Mouse (Mus musculus) embryonic facial prominence, embryonic 11.5 days (tissue): ENCODE measurements around the gene Kank1. TPM values are rescaled to one million over a fixed set of nuclear protein-coding genes. Genes with fewer than 3 reads are reported as not detected.
A peak's percentile ranks its signal among the peaks of the same experiment; 100 is the strongest.

Experiments used
- ATAC-seq: fragments of 200-750 bp; cut with Nextera tagmentation; replicated peaks from 2 replicates; pipeline ENCODE4 v1.8.0; 2017; ENCODE audit warnings: low read depth; ENCODE audit not compliant: insufficient number of reproducible peaks, low FRiP score, low TSS enrichment
- DNase-seq: peaks from one replicate; pipeline ENCODE4 v3.0.0-alpha.2; 2015; ENCODE audit warnings: low spot score
- H3K27ac ChIP-seq: fragments of 300-500 bp; sonication (generic); replicated peaks from 2 replicates; pipeline ENCODE4 v1.5.1; 2014; ENCODE audit warnings: mild to moderate bottlenecking, low read depth, low read length, control low read depth
- H3K27me3 ChIP-seq: fragments of 300-500 bp; sonication (generic); 2 replicates; pipeline ENCODE4 v1.6.1; 2014; ENCODE audit warnings: mild to moderate bottlenecking, low read length, moderate library complexity, mixed read lengths; ENCODE audit not compliant: control insufficient read depth, insufficient read depth
- H3K36me3 ChIP-seq: fragments of 300-500 bp; sonication (generic); replicated peaks from 2 replicates; pipeline ENCODE4 v1.6.1; 2014; ENCODE audit warnings: low read depth, mild to moderate bottlenecking, low read length, moderate library complexity, mixed read lengths; ENCODE audit not compliant: control insufficient read depth, insufficient read depth
- H3K4me1 ChIP-seq: fragments of 300-500 bp; sonication (generic); 2 replicates; pipeline ENCODE4 v1.6.1; 2014; ENCODE audit warnings: low read length, mixed read lengths; ENCODE audit not compliant: control insufficient read depth, insufficient read depth
- H3K4me2 ChIP-seq: fragments of 300-500 bp; sonication (generic); 2 replicates; pipeline ENCODE4 v1.6.1; 2014; ENCODE audit warnings: low read depth, mild to moderate bottlenecking, control low read depth, low read length, moderate library complexity
- H3K4me3 ChIP-seq: fragments of 300-500 bp; sonication (generic); 2 replicates; pipeline ENCODE4 v1.5.1; 2014; ENCODE audit warnings: low read depth, low read length, control low read depth
- H3K9ac ChIP-seq: fragments of 300-500 bp; sonication (generic); replicated peaks from 2 replicates; pipeline ENCODE4 v1.6.1; 2014; ENCODE audit warnings: mild to moderate bottlenecking, control low read depth, low read length
- H3K9me3 ChIP-seq: fragments of 300-500 bp; sonication (generic); replicated peaks from 2 replicates; pipeline ENCODE4 v1.6.1; 2016; ENCODE audit warnings: mild to moderate bottlenecking, low read length, inconsistent platforms, mixed read lengths; ENCODE audit not compliant: control insufficient read depth
- WGBS: fragments of 180-500 bp; shearing (Covaris S2); extraction: QIAGEN DNeasy Blood & Tissue Kit; methylation state at CpG from one replicate; pipeline ENCODE4 v1.1.7; 2014; 5-methylcytosine and 5-hydroxymethylcytosine counted together
- polyA plus RNA-seq: library from polyadenylated mRNA; unstranded; fragments of >200 nt; fragmentation: Nextera tagmentation; extraction: Ambion mirVana; gene quantifications from 2 replicates; pipeline ENCODE4 v1.2.1, GENCODE M21; 2014

Kank1 gene
- polyA plus RNA-seq, 1 experiment from 2014 or later = 17.6 TPM

- ATAC-seq (no peak), DNase-seq (no peak)
- no peak overlapping the region for H3K4me2 ChIP-seq
- H3K9ac ChIP-seq = no peak overlapping the region
- H3K4me1 ChIP-seq = no peaks in the 10 kb centered on the region
- H3K9me3 ChIP-seq = no peaks in the 10 kb centered on the region
- WGBS = 80% methylated on average over 16 of the region's 16 CpGs
- H3K27me3 ChIP-seq = no peaks in the 10 kb centered on the region
- H3K27ac ChIP-seq = no peak overlapping the region
- no peaks in the 10 kb centered on the region for H3K36me3 ChIP-seq
- no peak overlapping the region for H3K4me3 ChIP-seq
Observed at GRCm38 (mm10) chr19:25343657-25344322, 107.0 kb downstream of the Kank1 start.

- no peaks in the 10 kb centered on the region for H3K36me3 ChIP-seq
- no peak overlapping the region for H3K4me2 ChIP-seq
- no peaks in the 10 kb centered on the region for H3K9me3 ChIP-seq
- H3K27ac ChIP-seq = no peak overlapping the region
- H3K4me3 ChIP-seq = no peak overlapping the region
- no peaks in the 10 kb centered on the region for H3K27me3 ChIP-seq
- H3K4me1 ChIP-seq = no peaks in the 10 kb centered on the region
- WGBS = 80% methylated on average over 6 of the region's 6 CpGs
- no peak for ATAC-seq
- DNase-seq = no peak
- H3K9ac ChIP-seq = no peak overlapping the region
Observed at GRCm38 (mm10) chr19:25344371-25344770, 107.6 kb downstream of the Kank1 start.

- H3K9ac ChIP-seq = no peak overlapping the region
- no peak for DNase-seq
- H3K9me3 ChIP-seq = no peaks in the 10 kb centered on the region
- H3K36me3 ChIP-seq = no peaks in the 10 kb centered on the region
- H3K4me2 ChIP-seq = no peak overlapping the region
- H3K27ac ChIP-seq = no peak overlapping the region
- no peaks in the 10 kb centered on the region for H3K27me3 ChIP-seq
- 85% methylated on average over 5 of the region's 5 CpGs for WGBS
- no peaks in the 10 kb centered on the region for H3K4me1 ChIP-seq
- ATAC-seq = no peak
- H3K4me3 ChIP-seq = no peak overlapping the region
Observed at GRCm38 (mm10) chr19:25345972-25346371, 109.2 kb downstream of the Kank1 start.

- ATAC-seq (no peak), DNase-seq (no peak)
- Histone ChIP-seq H3K9ac (no peak overlapping the region), H3K4me2 (no peak overlapping the region), H3K4me3 (no peak overlapping the region), H3K27ac (no peak overlapping the region), H3K4me1 (no peaks in the 10 kb centered on the region; the same call in 1 of the 2 replicates), H3K36me3 (no peaks in the 10 kb centered on the region), H3K9me3 (no peaks in the 10 kb centered on the region), H3K27me3 (no peaks in the 10 kb centered on the region)
- WGBS = 65% methylated on average over 5 of the region's 5 CpGs
Observed at GRCm38 (mm10) chr19:25347515-25347914, 110.7 kb downstream of the Kank1 start.

GRCm38 (mm10) chr19:25351257-25351955 lies 114.6 kb downstream of the Kank1 start:
- H3K27me3 ChIP-seq = no peaks in the 10 kb centered on the region
- H3K27ac ChIP-seq = no peak overlapping the region
- no peak for DNase-seq
- no peak for ATAC-seq
- 75% methylated on average over 15 of the region's 15 CpGs for WGBS
- no peaks in the 10 kb centered on the region for H3K9me3 ChIP-seq
- H3K36me3 ChIP-seq = no peaks in the 10 kb centered on the region
- no peak overlapping the region for H3K9ac ChIP-seq
- no peak overlapping the region for H3K4me2 ChIP-seq
- H3K4me1 ChIP-seq = no peaks in the 10 kb centered on the region; the same call in 1 of the 2 replicates
- no peak overlapping the region for H3K4me3 ChIP-seq

- 75% methylated on average over 11 of the region's 11 CpGs for WGBS
- no peak overlapping the region for H3K27ac ChIP-seq
- no peak overlapping the region for H3K4me2 ChIP-seq
- no peaks in the 10 kb centered on the region; the same call in 1 of the 2 replicates for H3K27me3 ChIP-seq
- H3K4me1 ChIP-seq = no peaks in the 10 kb centered on the region
- H3K9ac ChIP-seq = no peak overlapping the region
- DNase-seq (no peak), ATAC-seq (no peak)
- H3K36me3 ChIP-seq = no peaks in the 10 kb centered on the region
- no peak overlapping the region for H3K4me3 ChIP-seq
- H3K9me3 ChIP-seq = no peaks in the 10 kb centered on the region
Observed at GRCm38 (mm10) chr19:25357094-25357493, 120.3 kb downstream of the Kank1 start.

- DNase-seq (no peak), ATAC-seq (no peak)
- Histone ChIP-seq H3K4me1 (no peaks in the 10 kb centered on the region), H3K9me3 (no peaks in the 10 kb centered on the region), H3K4me3 (no peak overlapping the region), H3K27ac (no peak overlapping the region), H3K27me3 (no peaks in the 10 kb centered on the region; the same call in 1 of the 2 replicates), H3K9ac (no peak overlapping the region), H3K36me3 (no peaks in the 10 kb centered on the region), H3K4me2 (no peak overlapping the region)
- 52% methylated on average over 8 of the region's 8 CpGs for WGBS
Observed at GRCm38 (mm10) chr19:25358486-25359120, 121.8 kb downstream of the Kank1 start.

GRCm38 (mm10) chr19:25360571-25361029 lies 123.8 kb downstream of the Kank1 start:
- H3K27ac ChIP-seq = no peak overlapping the region
- ATAC-seq = no peak
- WGBS = 23% methylated on average over 9 of the region's 9 CpGs

More at GRCm38 (mm10) chr19:25360571-25361029, 123.8 kb downstream of the Kank1 start:
- Histone ChIP-seq H3K4me2 (no peak overlapping the region), H3K4me3 (no peak overlapping the region), H3K27me3 (no peaks in the 10 kb centered on the region; the same call in 1 of the 2 replicates), H3K4me1 (no peaks in the 10 kb centered on the region), H3K9ac (no peak overlapping the region; the same call in 1 of the 2 replicates), H3K36me3 (no peaks in the 10 kb centered on the region), H3K9me3 (no peaks in the 10 kb centered on the region)
- DNase-seq = peak; percentile 48
